Mouse (Mus musculus) hindlimb bud, embryonic 11.5 days (tissue): ENCODE results near the gene Slit3.

Experiments
- DNase-seq: peaks from one replicate; pipeline ENCODE4 v3.0.0-alpha.2; 2012; ENCODE audit warnings: low read depth, low spot score; ENCODE audit errors: extremely low spot score

The Slit3 gene

GRCm38 (mm10) chr11:35297319-35297718 is 176.3 kb downstream of the Slit3 start:
- DNase-seq: no peak

- no peak for DNase-seq
Measured at GRCm38 (mm10) chr11:35298526-35298925, 177.5 kb downstream of the Slit3 start.

GRCm38 (mm10) chr11:35299857-35300375 is 178.9 kb downstream of the Slit3 start:
- no peak for DNase-seq

- DNase-seq: no peak
Measured at GRCm38 (mm10) chr11:35302272-35302671, 181.2 kb downstream of the Slit3 start.

GRCm38 (mm10) chr11:35304216-35304975 is 183.4 kb downstream of the Slit3 start:
- no peak for DNase-seq

- DNase-seq: no peak
Measured at GRCm38 (mm10) chr11:35305111-35305510, 184.1 kb downstream of the Slit3 start.

GRCm38 (mm10) chr11:35305910-35306309 is 184.9 kb downstream of the Slit3 start:
- DNase-seq: no peak

GRCm38 (mm10) chr11:35306922-35307321 is 185.9 kb downstream of the Slit3 start:
- no peak for DNase-seq

GRCm38 (mm10) chr11:35307992-35308391 is 187.0 kb downstream of the Slit3 start:
- DNase-seq: no peak

- DNase-seq: no peak
Measured at GRCm38 (mm10) chr11:35315449-35316028, 194.5 kb downstream of the Slit3 start.

- no peak for DNase-seq
Measured at GRCm38 (mm10) chr11:35317221-35317620, 196.2 kb downstream of the Slit3 start.

GRCm38 (mm10) chr11:35317775-35318432 is 196.9 kb downstream of the Slit3 start:
- no peak for DNase-seq

- DNase-seq: no peak
Measured at GRCm38 (mm10) chr11:35318433-35319020, 197.5 kb downstream of the Slit3 start.

- no peak for DNase-seq
Measured at GRCm38 (mm10) chr11:35320518-35320917, 199.5 kb downstream of the Slit3 start.

- DNase-seq: no peak
Measured at GRCm38 (mm10) chr11:35324397-35324796, 203.4 kb downstream of the Slit3 start.

- DNase-seq: no peak
Measured at GRCm38 (mm10) chr11:35325131-35325995, 204.3 kb downstream of the Slit3 start.

- DNase-seq: no peak
Measured at GRCm38 (mm10) chr11:35326346-35326745, 205.3 kb downstream of the Slit3 start.

GRCm38 (mm10) chr11:35327899-35328298 is 206.9 kb downstream of the Slit3 start:
- no peak for DNase-seq

GRCm38 (mm10) chr11:35331476-35331875 is 210.5 kb downstream of the Slit3 start:
- no peak for DNase-seq

- DNase-seq: no peak
Measured at GRCm38 (mm10) chr11:35336558-35336957, 215.5 kb downstream of the Slit3 start.

GRCm38 (mm10) chr11:35337493-35337892 is 216.5 kb downstream of the Slit3 start:
- no peak for DNase-seq
